Comparison of ENCODE assay signal across 8 mouse cellular contexts in the genomic region with DNA sequence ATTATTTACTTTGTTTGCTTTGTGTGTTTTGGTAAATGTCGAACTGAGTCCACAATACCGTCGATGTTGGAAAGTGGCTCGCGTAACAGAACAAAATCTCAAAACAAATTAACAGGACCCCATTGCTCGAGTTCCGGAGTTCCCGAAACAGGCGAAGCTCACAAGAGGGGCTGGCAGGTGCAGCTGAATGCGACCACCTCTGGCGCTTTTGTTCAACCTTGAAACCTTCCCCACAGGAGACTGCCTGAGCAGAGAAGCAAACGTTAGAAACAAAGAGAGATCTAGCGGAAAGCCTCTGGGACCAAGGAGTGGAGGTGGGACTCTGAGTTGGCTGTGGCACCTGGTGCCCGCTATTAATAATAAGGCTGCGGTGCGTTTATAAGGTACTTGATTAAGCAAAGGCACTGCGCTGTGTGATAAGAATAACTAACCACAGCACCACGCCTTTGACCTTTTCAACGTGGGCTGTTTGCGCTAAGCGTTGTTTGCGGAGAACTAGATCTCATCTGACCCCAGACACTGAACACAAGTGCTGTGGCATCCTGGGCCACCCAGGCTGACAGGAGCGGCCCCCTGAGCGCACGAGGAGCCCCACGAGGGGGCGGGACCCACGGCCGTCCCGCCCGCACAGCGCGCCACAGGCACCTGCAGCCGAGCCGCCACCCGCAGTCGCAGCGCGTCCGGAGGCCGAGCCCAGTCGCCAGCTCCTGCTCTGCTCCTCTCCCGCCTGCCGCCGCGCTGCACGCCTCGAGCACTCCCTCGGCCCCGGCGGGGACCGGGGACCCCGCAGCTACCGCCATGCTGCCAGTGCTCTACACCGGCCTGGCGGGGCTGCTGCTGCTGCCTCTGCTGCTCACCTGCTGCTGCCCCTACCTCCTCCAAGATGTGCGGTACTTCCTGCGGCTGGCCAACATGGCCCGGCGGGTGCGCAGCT. TPM values are rescaled to one million over a fixed set of nuclear protein-coding genes. Genes with fewer than 3 reads are reported as not detected.
DNase-seq lines count a peak whose midpoint lies in the region; ATAC-seq and TF ChIP-seq lines count a peak whose summit lies in the region.

A gene (plus strand): TSS at position 51 of the 934 bp plus-strand sequence.

- H3K27ac ChIP-seq in forebrain, embryonic 14.5 days (ENCODE audit: low read depth, low read length), result peak within 1 kb of the TSS; percentile 14; the same call in 1 of the 2 replicates
- no peak within 1 kb of the TSS for H3K27ac ChIP-seq in intestine, postnatal 0 days (ENCODE audit: low read depth, low read length)
- H3K27ac ChIP-seq in limb, embryonic 12.5 days, result no peak within 1 kb of the TSS
- peak within 1 kb of the TSS; percentile 30; the same call in 1 of the 2 replicates for H3K27ac ChIP-seq in midbrain, embryonic 13.5 days
- H3K27ac ChIP-seq in testis, adult 2 months (ENCODE audit: control insufficient read depth, insufficient read depth, low read depth, low read length), result no peak within 1 kb of the TSS

- TF ChIP-seq POLR2A in testis, adult 2 months (IDR thresholded peaks at IDR 0.05; ENCODE audit: control insufficient read depth, low read depth, low read length), result no peak

- H3K4me2 ChIP-seq in forebrain, embryonic 14.5 days (ENCODE audit: low read length), result peak within 1 kb of the TSS; percentile 98
- H3K4me2 ChIP-seq in intestine, postnatal 0 days (replicated peaks; ENCODE audit: low read depth), result peak within 1 kb of the TSS; percentile 94
- peak within 1 kb of the TSS; percentile 98 for H3K4me2 ChIP-seq in limb, embryonic 12.5 days
- H3K4me2 ChIP-seq in midbrain, embryonic 13.5 days (replicated peaks), result peak within 1 kb of the TSS; percentile 97

- peak; percentile 90 for ATAC-seq in forebrain, embryonic 14.5 days
- peak; percentile 74 for ATAC-seq in intestine, postnatal 0 days
- peak; percentile 68; the same call in 1 of the 2 replicates for ATAC-seq in limb, embryonic 12.5 days (ENCODE audit: insufficient number of reproducible peaks, insufficient read depth, low FRiP score, low TSS enrichment, low read depth)
- peak; percentile 89 for ATAC-seq in midbrain, embryonic 13.5 days

- WGBS in forebrain, embryonic 14.5 days, result under 1% methylated on average over 56 of the region's 61 CpGs
- WGBS in intestine, postnatal 0 days, result 3% methylated on average over 59 of the region's 61 CpGs
- 2% methylated on average over 61 of the region's 61 CpGs for WGBS in limb, embryonic 12.5 days
- WGBS in midbrain, embryonic 13.5 days, result 1% methylated on average over 51 of the region's 61 CpGs

- peaks cover 21% of the 10 kb centered on the region for H3K27me3 ChIP-seq in forebrain, embryonic 14.5 days (replicated peaks; ENCODE audit: control insufficient read depth, insufficient read depth, low read length)
- H3K27me3 ChIP-seq in intestine, postnatal 0 days (replicated peaks; ENCODE audit: control insufficient read depth, insufficient read depth, low read length), result peaks cover 18% of the 10 kb centered on the region
- H3K27me3 ChIP-seq in limb, embryonic 12.5 days, result peaks cover 70% of the 10 kb centered on the region
- peaks cover 42% of the 10 kb centered on the region for H3K27me3 ChIP-seq in midbrain, embryonic 13.5 days
- H3K27me3 ChIP-seq in testis, adult 2 months (ENCODE audit: control insufficient read depth, insufficient read depth, low read length), result no peaks in the 10 kb centered on the region

- DNase-seq in cerebellum, postnatal 10 days, result peak; percentile 38 to 46
- no peak for DNase-seq in cerebellum, adult 11 months
- DNase-seq in adrenal gland, postnatal 10 days, result peak; percentile 74
- peak; percentile 56 for DNase-seq in forebrain, embryonic 14.5 days (ENCODE audit: low spot score)

- peak within 1 kb of the TSS; percentile 59 for H3K4me3 ChIP-seq in forebrain, embryonic 14.5 days (ENCODE audit: low read depth, low read length)
- H3K4me3 ChIP-seq in intestine, postnatal 0 days (ENCODE audit: low read depth, low read length), result peak within 1 kb of the TSS; percentile 56
- H3K4me3 ChIP-seq in limb, embryonic 12.5 days (replicated peaks), result peak within 1 kb of the TSS; percentile 59
- peak within 1 kb of the TSS; percentile 70 for H3K4me3 ChIP-seq in midbrain, embryonic 13.5 days (replicated peaks)
- H3K4me3 ChIP-seq in testis, adult 2 months (ENCODE audit: control insufficient read depth, low read depth, low read length), result peak within 1 kb of the TSS; percentile 61

- 0 out of 2 replicates have a peak, but pooled peaks cover 2% of the 10 kb centered on the region for H3K4me1 ChIP-seq in forebrain, embryonic 14.5 days (ENCODE audit: control insufficient read depth, insufficient read depth, low read length)
- H3K4me1 ChIP-seq in intestine, postnatal 0 days (replicated peaks; ENCODE audit: control insufficient read depth, insufficient read depth, low read length), result no peaks in the 10 kb centered on the region
- peaks cover 13% of the 10 kb centered on the region for H3K4me1 ChIP-seq in limb, embryonic 12.5 days (replicated peaks)
- H3K4me1 ChIP-seq in midbrain, embryonic 13.5 days (replicated peaks), result peaks cover 21% of the 10 kb centered on the region
- H3K4me1 ChIP-seq in testis, adult 2 months (ENCODE audit: control insufficient read depth, insufficient read depth, low read length), result no peaks in the 10 kb centered on the region; the same call in 1 of the 2 replicates

- TF ChIP-seq CTCF in intestine, postnatal 0 days (IDR thresholded peaks at IDR 0.05; ENCODE audit: low read depth), result no peak
- no peak for TF ChIP-seq CTCF in testis, adult 2 months (IDR thresholded peaks at IDR 0.05; ENCODE audit: control insufficient read depth, insufficient read depth, insufficient replicate concordance, low read depth, low read length)

- peak within 1 kb of the TSS; percentile 68 for H3K9ac ChIP-seq in forebrain, embryonic 14.5 days (ENCODE audit: low read length)
- peak within 1 kb of the TSS; percentile 48 for H3K9ac ChIP-seq in intestine, postnatal 0 days (ENCODE audit: low read depth, low read length)
- peak within 1 kb of the TSS; percentile 61; the same call in 1 of the 2 replicates for H3K9ac ChIP-seq in limb, embryonic 12.5 days (replicated peaks)
- peak within 1 kb of the TSS; percentile 79 for H3K9ac ChIP-seq in midbrain, embryonic 13.5 days (replicated peaks)

- no peaks in the 10 kb centered on the region for H3K9me3 ChIP-seq in forebrain, embryonic 14.5 days (replicated peaks; ENCODE audit: control insufficient read depth, low read length)
- H3K9me3 ChIP-seq in intestine, postnatal 0 days (ENCODE audit: control insufficient read depth), result no peaks in the 10 kb centered on the region
- H3K9me3 ChIP-seq in limb, embryonic 12.5 days, result no peaks in the 10 kb centered on the region
- no peaks in the 10 kb centered on the region for H3K9me3 ChIP-seq in midbrain, embryonic 13.5 days

- H3K36me3 ChIP-seq in forebrain, embryonic 14.5 days (ENCODE audit: control insufficient read depth, insufficient read depth, low read length), result no peaks in the 10 kb centered on the region
- no peaks in the 10 kb centered on the region for H3K36me3 ChIP-seq in intestine, postnatal 0 days (ENCODE audit: control insufficient read depth, insufficient read depth)
- H3K36me3 ChIP-seq in limb, embryonic 12.5 days, result no peaks in the 10 kb centered on the region
- no peaks in the 10 kb centered on the region for H3K36me3 ChIP-seq in midbrain, embryonic 13.5 days
- no peaks in the 10 kb centered on the region for H3K36me3 ChIP-seq in testis, adult 2 months (ENCODE audit: control insufficient read depth, insufficient read depth, low read length)

RNA-seq across cellular contexts. Expression of the gene that starts here (rescaled TPM):
- 100 to 1,000 TPM; 127 to 261 TPM for total RNA-seq in adrenal gland, postnatal 10 days (2021)
- polyA plus RNA-seq in forebrain, embryonic 14.5 days (2014; fragmentation: Nextera tagmentation; extraction: Ambion mirVana), result 3.7 and 5.3 TPM in 2 replicates
- polyA plus RNA-seq in intestine, postnatal 0 days (2015; fragmentation: Nextera tagmentation; extraction: Ambion mirVana), result 36.1 and 41.1 TPM in 2 replicates
- polyA plus RNA-seq in limb, embryonic 12.5 days (2016; fragmentation: Nextera tagmentation; extraction: Ambion mirVana), result 0.53 and 0.67 TPM in 2 replicates
- polyA plus RNA-seq in midbrain, embryonic 13.5 days (2015; fragmentation: Nextera tagmentation; extraction: Ambion mirVana), result 6.0 and 6.5 TPM in 2 replicates
- 1.2 and 2.9 TPM in 2 replicates for polyA plus RNA-seq in testis, adult 2 months (2012; rRNA removed)

Comparison
In these comparisons a context has a peak if more than half of its experiments do, and no peak if none do; other contexts are left out.
1. Peak in ATAC-seq, H3K4me3 ChIP-seq, H3K9ac ChIP-seq and H3K4me2 ChIP-seq in limb, embryonic 12.5 days; RNA of the gene not detected or under 1 TPM.
2. H3K27ac ChIP-seq: peak in forebrain, embryonic 14.5 days (single experiment) and midbrain, embryonic 13.5 days (single experiment); none in intestine, postnatal 0 days (single experiment), limb, embryonic 12.5 days (single experiment) and testis, adult 2 months (single experiment).
3. Peak in every context shown above with its lines, with median percentiles within 50 percentile points of each other: ATAC-seq, H3K4me2 ChIP-seq, H3K4me3 ChIP-seq and H3K9ac ChIP-seq.